Mouse (Mus musculus): ENCODE measurements around the gene Pdzd2. TPM values are rescaled to one million over a fixed set of nuclear protein-coding genes. Genes with fewer than 3 reads are reported as not detected.

The Pdzd2 gene
- polyA plus RNA-seq, 1 experiment from 2014 or later = 3.3 TPM

DNA sequence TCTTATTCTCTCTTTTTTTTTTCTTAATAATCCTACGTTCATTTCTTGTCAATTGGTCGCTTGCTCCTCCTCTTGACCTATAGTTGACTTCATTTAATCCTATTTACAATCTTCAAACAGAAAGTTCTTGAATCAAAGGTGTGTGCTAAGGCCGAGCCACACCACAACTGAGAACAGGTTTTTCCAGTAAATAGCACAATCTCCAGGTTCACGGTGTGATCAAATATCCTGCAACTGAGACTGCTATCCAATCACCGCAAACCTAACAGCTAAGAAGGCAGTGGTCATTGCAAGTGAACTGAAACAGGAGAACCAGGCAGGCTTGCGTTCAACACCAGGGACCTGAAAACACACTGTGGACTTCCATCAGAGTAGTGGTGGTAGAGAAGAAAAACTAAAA, 313.4 kb downstream of the Pdzd2 start:
- DNase-seq (ENCODE audit: low spot score) (no peak), ATAC-seq (no peak)
- H3K9ac ChIP-seq (ENCODE audit: low read length) = no peak overlapping the region
- H3K4me2 ChIP-seq (ENCODE audit: low read length) = no peak overlapping the region
- 87% methylated on average over 6 of the region's 6 CpGs for WGBS
- H3K27ac ChIP-seq (ENCODE audit: low read depth, low read length) = no peak overlapping the region
- no peaks in the 10 kb centered on the region for H3K4me1 ChIP-seq (ENCODE audit: control insufficient read depth, insufficient read depth, low read length)
- H3K36me3 ChIP-seq (ENCODE audit: control insufficient read depth, insufficient read depth, low read length) = no peaks in the 10 kb centered on the region
- H3K9me3 ChIP-seq (replicated peaks; ENCODE audit: control insufficient read depth, low read length) = no peaks in the 10 kb centered on the region
- H3K4me3 ChIP-seq (ENCODE audit: low read depth, low read length) = no peak overlapping the region
- H3K27me3 ChIP-seq (replicated peaks; ENCODE audit: control insufficient read depth, insufficient read depth, low read length) = no peaks in the 10 kb centered on the region

DNA sequence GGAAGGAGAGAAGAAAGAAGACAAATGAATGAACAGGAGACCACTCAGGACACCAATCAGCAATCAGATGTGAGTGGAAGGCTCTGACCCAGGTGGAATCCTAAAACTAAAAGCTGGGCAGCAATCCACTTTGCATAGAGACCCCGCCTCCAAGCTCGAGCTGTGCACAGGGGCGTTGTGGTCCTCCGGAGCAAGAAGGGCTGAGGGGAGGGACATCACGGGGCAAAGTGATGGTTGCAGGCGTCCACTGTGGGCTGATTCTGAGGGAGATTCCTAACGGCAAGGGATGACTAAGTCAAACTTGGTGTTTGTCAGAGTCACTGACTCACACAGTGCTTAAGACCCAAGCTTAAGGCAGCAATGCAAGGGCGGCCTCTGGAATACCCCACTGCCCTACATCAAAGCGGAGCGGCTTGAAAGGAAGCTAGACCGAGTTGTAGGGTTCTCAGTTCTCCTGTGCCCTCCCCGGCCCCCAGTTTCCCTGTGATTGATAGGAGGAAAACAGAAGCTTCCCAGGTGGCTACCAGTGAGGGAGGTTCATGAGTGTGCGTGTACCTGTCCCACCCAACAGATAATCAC, 314.6 kb downstream of the Pdzd2 start:
- no peak overlapping the region for H3K4me2 ChIP-seq (ENCODE audit: low read length)
- no peak for ATAC-seq
- WGBS = 50% methylated on average over 13 of the region's 13 CpGs
- no peak overlapping the region for H3K9ac ChIP-seq (ENCODE audit: low read length)
- H3K4me3 ChIP-seq (ENCODE audit: low read depth, low read length) = no peak overlapping the region
- DNase-seq (ENCODE audit: low spot score) = no peak
- H3K27me3 ChIP-seq (replicated peaks; ENCODE audit: control insufficient read depth, insufficient read depth, low read length) = no peaks in the 10 kb centered on the region
- no peak overlapping the region for H3K27ac ChIP-seq (ENCODE audit: low read depth, low read length)
- H3K36me3 ChIP-seq (ENCODE audit: control insufficient read depth, insufficient read depth, low read length) = no peaks in the 10 kb centered on the region
- H3K9me3 ChIP-seq (replicated peaks; ENCODE audit: control insufficient read depth, low read length) = no peaks in the 10 kb centered on the region
- no peaks in the 10 kb centered on the region for H3K4me1 ChIP-seq (ENCODE audit: control insufficient read depth, insufficient read depth, low read length)

DNA sequence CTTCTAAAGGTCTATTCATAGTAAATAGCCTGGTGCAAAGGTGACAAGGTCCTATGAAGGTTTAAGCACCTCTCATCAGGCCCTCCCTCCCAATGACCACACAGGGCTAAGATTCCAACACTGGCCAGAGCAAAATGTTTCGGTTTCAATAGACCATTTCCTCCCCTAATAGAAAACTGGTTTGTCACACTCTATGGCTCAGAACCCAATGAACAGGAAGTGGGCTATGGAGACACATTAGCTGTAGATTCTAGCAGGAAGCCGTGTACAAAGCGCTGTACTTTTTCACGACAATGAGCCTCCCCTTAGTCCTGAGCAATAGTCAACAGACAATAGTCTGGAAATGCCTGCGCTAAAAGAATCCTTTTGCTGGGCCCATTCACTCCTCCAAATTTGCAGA, 315.5 kb downstream of the Pdzd2 start:
- H3K27me3 ChIP-seq (replicated peaks; ENCODE audit: control insufficient read depth, insufficient read depth, low read length) = no peaks in the 10 kb centered on the region
- no peak overlapping the region for H3K9ac ChIP-seq (ENCODE audit: low read length)
- DNase-seq (ENCODE audit: low spot score) = no peak
- no peak for ATAC-seq
- no peak overlapping the region for H3K4me3 ChIP-seq (ENCODE audit: low read depth, low read length)
- H3K36me3 ChIP-seq (ENCODE audit: control insufficient read depth, insufficient read depth, low read length) = no peaks in the 10 kb centered on the region
- H3K9me3 ChIP-seq (replicated peaks; ENCODE audit: control insufficient read depth, low read length) = no peaks in the 10 kb centered on the region
- H3K4me2 ChIP-seq (ENCODE audit: low read length) = no peak overlapping the region
- 51% methylated on average over 5 of the region's 5 CpGs for WGBS
- no peak overlapping the region for H3K27ac ChIP-seq (ENCODE audit: low read depth, low read length)
- H3K4me1 ChIP-seq (ENCODE audit: control insufficient read depth, insufficient read depth, low read length) = no peaks in the 10 kb centered on the region

DNA sequence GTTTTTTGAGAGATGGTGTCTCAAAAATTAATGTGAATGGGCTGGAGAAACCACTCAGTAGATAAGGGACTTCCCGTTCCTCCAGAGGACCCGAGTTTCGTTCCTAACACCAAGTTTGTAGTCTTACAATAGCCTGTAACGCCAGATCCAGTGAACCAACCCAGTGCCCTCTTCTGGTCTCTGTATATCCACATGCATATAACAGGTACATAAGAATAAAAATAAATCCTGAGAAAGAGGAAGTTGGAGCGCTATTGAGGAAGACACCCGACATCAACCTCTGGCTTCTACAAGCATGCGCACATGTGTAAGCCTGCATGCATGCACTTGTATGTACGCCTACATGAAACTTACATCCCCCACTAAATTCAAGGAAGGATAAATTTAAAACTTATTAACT, 318.8 kb downstream of the Pdzd2 start:
- Histone ChIP-seq H3K27ac (ENCODE audit: low read depth, low read length) (no peak overlapping the region), H3K4me2 (ENCODE audit: low read length) (no peak overlapping the region), H3K9ac (ENCODE audit: low read length) (no peak overlapping the region), H3K4me1 (ENCODE audit: control insufficient read depth, insufficient read depth, low read length) (no peaks in the 10 kb centered on the region), H3K4me3 (ENCODE audit: low read depth, low read length) (no peak overlapping the region), H3K36me3 (ENCODE audit: control insufficient read depth, insufficient read depth, low read length) (no peaks in the 10 kb centered on the region), H3K27me3 (replicated peaks; ENCODE audit: control insufficient read depth, insufficient read depth, low read length) (no peaks in the 10 kb centered on the region), H3K9me3 (replicated peaks; ENCODE audit: control insufficient read depth, low read length) (no peaks in the 10 kb centered on the region)
- DNase-seq (ENCODE audit: low spot score) (no peak), ATAC-seq (no peak)
- 97% methylated on average over 8 of the region's 8 CpGs for WGBS

DNA sequence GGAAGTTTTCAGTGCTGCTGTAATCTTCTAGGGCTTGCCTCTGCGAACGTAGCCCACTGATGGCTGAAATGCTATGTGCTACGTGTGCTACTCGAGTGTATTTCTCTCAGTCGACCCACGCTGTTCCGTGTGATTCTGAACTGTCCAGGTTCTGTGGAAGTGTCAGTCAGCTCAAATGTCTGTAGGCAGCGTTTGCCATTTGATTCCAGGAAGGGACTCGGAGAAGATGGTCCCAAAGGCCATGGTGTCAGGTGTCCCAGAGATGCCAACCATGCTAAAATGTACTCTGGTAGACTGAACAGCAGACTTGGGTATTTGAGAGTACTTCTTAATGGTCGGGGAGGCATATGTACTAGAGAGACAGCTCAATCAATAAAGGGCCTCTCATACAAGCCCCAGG, 319.3 kb downstream of the Pdzd2 start:
- Histone ChIP-seq H3K27me3 (replicated peaks; ENCODE audit: control insufficient read depth, insufficient read depth, low read length) (no peaks in the 10 kb centered on the region), H3K4me3 (ENCODE audit: low read depth, low read length) (no peak overlapping the region), H3K9me3 (replicated peaks; ENCODE audit: control insufficient read depth, low read length) (no peaks in the 10 kb centered on the region), H3K4me1 (ENCODE audit: control insufficient read depth, insufficient read depth, low read length) (no peaks in the 10 kb centered on the region), H3K9ac (ENCODE audit: low read length) (no peak overlapping the region), H3K36me3 (ENCODE audit: control insufficient read depth, insufficient read depth, low read length) (no peaks in the 10 kb centered on the region), H3K4me2 (ENCODE audit: low read length) (no peak overlapping the region), H3K27ac (ENCODE audit: low read depth, low read length) (no peak overlapping the region)
- whole genome bisulfite sequencing = 90% methylated on average over 10 of the region's 10 CpGs
- ATAC-seq (no peak), DNase-seq (ENCODE audit: low spot score) (no peak)

DNA sequence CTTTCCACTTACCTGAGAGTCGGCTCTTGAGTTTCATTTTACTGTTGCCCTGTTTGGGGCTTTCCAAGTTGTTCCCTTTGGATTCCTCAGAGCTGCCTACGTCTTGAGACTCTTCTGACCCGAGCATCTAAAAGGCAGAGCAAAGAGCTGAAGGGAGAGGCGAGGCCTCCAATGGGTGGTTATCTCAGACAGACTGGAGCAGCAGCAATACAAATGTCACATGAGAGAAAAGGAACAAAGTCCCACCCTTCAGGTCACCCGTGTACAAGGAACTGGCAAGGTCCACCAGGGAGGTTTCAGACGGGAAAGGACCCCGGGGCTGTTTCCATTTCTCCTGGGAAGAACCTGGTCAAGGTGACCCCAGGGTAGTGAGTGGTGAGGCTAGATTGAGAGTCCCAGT, 320.3 kb downstream of the Pdzd2 start:
- ATAC-seq = no peak

DNA sequence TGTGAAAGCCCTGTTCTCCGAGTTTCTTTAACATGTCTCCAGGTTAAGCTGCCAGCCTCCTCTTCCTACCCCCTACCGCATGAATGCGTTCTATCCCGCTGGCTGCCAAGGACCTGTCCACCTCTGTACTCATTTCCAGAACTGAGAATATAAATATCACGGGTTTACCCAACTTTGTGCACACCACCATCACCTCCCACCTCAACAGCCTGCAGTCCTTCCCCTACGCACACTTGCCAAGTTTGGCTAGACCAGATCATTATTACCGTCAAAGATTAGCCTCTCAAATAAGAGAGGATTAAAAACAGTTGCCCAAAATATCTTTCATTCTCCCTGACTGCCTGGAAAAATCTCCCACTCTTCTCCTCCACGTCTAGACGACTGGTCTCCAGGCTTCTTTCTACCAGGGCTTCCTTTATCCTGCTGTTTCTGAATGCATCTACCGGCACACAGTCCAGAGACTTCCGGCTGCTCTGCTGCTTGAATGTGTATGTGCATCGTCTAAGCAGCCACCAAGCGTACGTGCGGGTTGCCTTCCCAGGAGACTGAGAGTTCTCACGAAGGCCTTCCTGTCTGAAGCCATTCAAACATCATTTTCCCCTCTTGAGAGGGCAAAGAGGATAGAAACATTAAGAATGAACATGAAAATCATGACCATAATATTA, 324.1 kb downstream of the Pdzd2 start:
- no peak overlapping the region for H3K9ac ChIP-seq (ENCODE audit: low read length)
- H3K4me2 ChIP-seq (ENCODE audit: low read length) = no peak overlapping the region
- no peaks in the 10 kb centered on the region for H3K4me1 ChIP-seq (ENCODE audit: control insufficient read depth, insufficient read depth, low read length)
- no peak for DNase-seq (ENCODE audit: low spot score)
- ATAC-seq = no peak
- WGBS = 85% methylated on average over 16 of the region's 16 CpGs
- H3K27me3 ChIP-seq (replicated peaks; ENCODE audit: control insufficient read depth, insufficient read depth, low read length) = no peaks in the 10 kb centered on the region
- H3K9me3 ChIP-seq (replicated peaks; ENCODE audit: control insufficient read depth, low read length) = no peaks in the 10 kb centered on the region
- H3K4me3 ChIP-seq (ENCODE audit: low read depth, low read length) = no peak overlapping the region
- H3K36me3 ChIP-seq (ENCODE audit: control insufficient read depth, insufficient read depth, low read length) = no peaks in the 10 kb centered on the region
- no peak overlapping the region for H3K27ac ChIP-seq (ENCODE audit: low read depth, low read length)

More for the DNA sequence above, 320.3 kb downstream of the Pdzd2 start:
- H3K4me3 ChIP-seq (ENCODE audit: low read depth, low read length) = no peak overlapping the region
- H3K36me3 ChIP-seq (ENCODE audit: control insufficient read depth, insufficient read depth, low read length) = no peaks in the 10 kb centered on the region
- no peak overlapping the region for H3K4me2 ChIP-seq (ENCODE audit: low read length)
- WGBS = 81% methylated on average over 7 of the region's 7 CpGs
- H3K4me1 ChIP-seq (ENCODE audit: control insufficient read depth, insufficient read depth, low read length) = no peaks in the 10 kb centered on the region
- H3K27me3 ChIP-seq (replicated peaks; ENCODE audit: control insufficient read depth, insufficient read depth, low read length) = no peaks in the 10 kb centered on the region
- no peak overlapping the region for H3K27ac ChIP-seq (ENCODE audit: low read depth, low read length)
- H3K9ac ChIP-seq (ENCODE audit: low read length) = no peak overlapping the region
- no peaks in the 10 kb centered on the region for H3K9me3 ChIP-seq (replicated peaks; ENCODE audit: control insufficient read depth, low read length)
- DNase-seq (ENCODE audit: low spot score) = no peak

DNA sequence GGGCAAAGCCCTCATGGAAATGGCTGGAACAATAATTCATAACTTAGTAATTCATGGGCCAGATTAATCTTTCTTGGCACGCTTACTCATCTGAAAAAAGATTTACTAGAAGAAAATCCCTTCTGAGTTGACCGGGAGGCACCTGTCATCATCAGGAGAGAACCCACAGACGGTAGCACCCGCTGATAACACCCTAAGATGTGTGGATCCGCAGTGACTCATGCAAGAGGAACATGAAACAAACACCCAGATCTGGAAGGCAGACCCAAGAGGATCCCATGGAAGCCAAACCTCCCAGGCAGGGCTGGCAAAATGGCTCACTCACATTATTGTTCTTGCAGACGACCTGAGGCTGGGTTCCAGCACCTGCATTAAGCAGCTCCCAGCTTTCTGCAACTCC, 325.0 kb downstream of the Pdzd2 start:
- no peaks in the 10 kb centered on the region for H3K9me3 ChIP-seq (replicated peaks; ENCODE audit: control insufficient read depth, low read length)
- no peak overlapping the region for H3K4me2 ChIP-seq (ENCODE audit: low read length)
- WGBS = 92% methylated on average over 6 of the region's 6 CpGs
- H3K27me3 ChIP-seq (replicated peaks; ENCODE audit: control insufficient read depth, insufficient read depth, low read length) = no peaks in the 10 kb centered on the region
- no peak overlapping the region for H3K4me3 ChIP-seq (ENCODE audit: low read depth, low read length)
- H3K27ac ChIP-seq (ENCODE audit: low read depth, low read length) = no peak overlapping the region
- H3K9ac ChIP-seq (ENCODE audit: low read length) = no peak overlapping the region
- DNase-seq (ENCODE audit: low spot score) = no peak
- no peak for ATAC-seq
- H3K4me1 ChIP-seq (ENCODE audit: control insufficient read depth, insufficient read depth, low read length) = no peaks in the 10 kb centered on the region
- no peaks in the 10 kb centered on the region for H3K36me3 ChIP-seq (ENCODE audit: control insufficient read depth, insufficient read depth, low read length)

DNA sequence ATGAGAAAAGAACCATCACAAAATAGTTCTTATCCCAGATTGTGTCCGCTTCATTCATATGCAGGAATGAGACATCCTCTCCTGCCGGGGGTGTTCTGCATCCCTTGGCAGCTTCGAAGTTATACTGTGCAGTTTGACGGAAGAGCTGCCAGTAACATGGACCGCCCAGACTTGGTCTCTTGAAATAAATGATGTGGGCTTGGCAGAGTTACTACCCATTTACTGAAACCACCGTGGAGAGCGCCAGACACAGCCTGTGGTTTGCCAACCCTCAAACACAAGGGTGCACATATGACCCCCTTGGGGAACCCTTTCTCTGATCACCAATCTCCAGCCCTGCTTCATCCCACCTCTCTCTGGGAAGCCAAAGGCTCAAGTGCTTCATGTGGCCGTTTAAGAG, 331.5 kb downstream of the Pdzd2 start:
- 87% methylated on average over 8 of the region's 8 CpGs for WGBS
- Histone ChIP-seq H3K27me3 (replicated peaks; ENCODE audit: control insufficient read depth, insufficient read depth, low read length) (no peaks in the 10 kb centered on the region), H3K4me1 (ENCODE audit: control insufficient read depth, insufficient read depth, low read length) (no peaks in the 10 kb centered on the region), H3K27ac (ENCODE audit: low read depth, low read length) (no peak overlapping the region), H3K9me3 (replicated peaks; ENCODE audit: control insufficient read depth, low read length) (no peaks in the 10 kb centered on the region), H3K9ac (ENCODE audit: low read length) (no peak overlapping the region), H3K36me3 (ENCODE audit: control insufficient read depth, insufficient read depth, low read length) (no peaks in the 10 kb centered on the region), H3K4me3 (ENCODE audit: low read depth, low read length) (no peak overlapping the region), H3K4me2 (ENCODE audit: low read length) (no peak overlapping the region)
- DNase-seq (ENCODE audit: low spot score) = peak; percentile 10
- ATAC-seq = no peak

All from forebrain, embryonic 14.5 days (tissue).